Mouse (Mus musculus) erythroid progenitor cell, adult 5-6 weeks (primary cell): Measurements from ENCODE around the gene Edem2. TPM values are rescaled to one million over a fixed set of nuclear protein-coding genes. Genes with fewer than 3 reads are reported as not detected.

Source experiments
- total RNA-seq, 2 experiments: library from RNA; stranded (forward) in 1 of 2; stranded (reverse) in 1 of 2; fragments of 150-400 nt in 1 of 2; fragments of 186-747, 209-891 nt in 1 of 2; gene quantifications; 2 replicates each; pipeline versions ENCODE4 v1.2.3 to v1.2.4; 2015 to 2017; ENCODE audit warnings: low replicate concordance in 2 of 2

Gene Edem2
- total RNA-seq, 2 experiments from 2014 or later = 6.7 to 11.3 TPM

Other genes starting within 250 kb of the Edem2 start
- gene Acss2, start 211.5 kb downstream of the Edem2 start, total RNA-seq (2015; ENCODE audit: low replicate concordance) = 3.2 and 6.3 TPM in 2 replicates
- gene Acss2, start 211.5 kb downstream of the Edem2 start, total RNA-seq (2017; ENCODE audit: low replicate concordance) = 7.7 and 9.2 TPM in 2 replicates
- gene Ggt7, start 211.2 kb downstream of the Edem2 start, total RNA-seq (2015; ENCODE audit: low replicate concordance) = not detected in 2 replicates
- not detected in 2 replicates for gene Ggt7, start 211.2 kb downstream of the Edem2 start, total RNA-seq (2017; ENCODE audit: low replicate concordance)
- gene Gss, start 136.7 kb downstream of the Edem2 start, total RNA-seq (2015; ENCODE audit: low replicate concordance) = 2.9 and 7.1 TPM in 2 replicates
- gene Gss, start 136.7 kb downstream of the Edem2 start, total RNA-seq (2017; ENCODE audit: low replicate concordance) = 5.6 and 9.6 TPM in 2 replicates
- not detected in 2 replicates for gene Myh7b, start 118.3 kb downstream of the Edem2 start, total RNA-seq (2015; ENCODE audit: low replicate concordance)
- not detected in 2 replicates for gene Myh7b, start 118.3 kb downstream of the Edem2 start, total RNA-seq (2017; ENCODE audit: low replicate concordance)
- 35.6 and 35.7 TPM in 2 replicates for gene Trpc4ap, start 37.1 kb downstream of the Edem2 start, total RNA-seq (2015; ENCODE audit: low replicate concordance)
- gene Trpc4ap, start 37.1 kb downstream of the Edem2 start, total RNA-seq (2017; ENCODE audit: low replicate concordance) = 19.7 and 49.9 TPM in 2 replicates
- not detected in 2 replicates for gene Gm17581, start 6.4 kb upstream of the Edem2 start, total RNA-seq (2015; ENCODE audit: low replicate concordance)
- not detected in 2 replicates for gene Gm17581, start 6.4 kb upstream of the Edem2 start, total RNA-seq (2017; ENCODE audit: low replicate concordance)
- gene Procr, start 21.6 kb upstream of the Edem2 start, total RNA-seq (2015; ENCODE audit: low replicate concordance) = not detected in 2 replicates
- not detected in 2 replicates for gene Procr, start 21.6 kb upstream of the Edem2 start, total RNA-seq (2017; ENCODE audit: low replicate concordance)
- gene Mmp24, start 45.9 kb upstream of the Edem2 start, total RNA-seq (2015; ENCODE audit: low replicate concordance) = not detected in 2 replicates
- gene Mmp24, start 45.9 kb upstream of the Edem2 start, total RNA-seq (2017; ENCODE audit: low replicate concordance) = not detected in 2 replicates
- gene BC029722, start 90.0 kb upstream of the Edem2 start, total RNA-seq (2015; ENCODE audit: low replicate concordance) = not detected in 2 replicates
- gene BC029722, start 90.0 kb upstream of the Edem2 start, total RNA-seq (2017; ENCODE audit: low replicate concordance) = 0.77 and 1.6 TPM in 2 replicates
- 68.1 and 91.0 TPM in 2 replicates for gene Eif6, start 97.5 kb upstream of the Edem2 start, total RNA-seq (2015; ENCODE audit: low replicate concordance)
- 11.6 and 28.1 TPM in 2 replicates for gene Eif6, start 97.5 kb upstream of the Edem2 start, total RNA-seq (2017; ENCODE audit: low replicate concordance)
- not detected in 2 replicates for gene Fam83c, start 105.4 kb upstream of the Edem2 start, total RNA-seq (2015; ENCODE audit: low replicate concordance)
- not detected in 2 replicates for gene Fam83c, start 105.4 kb upstream of the Edem2 start, total RNA-seq (2017; ENCODE audit: low replicate concordance)
- gene Uqcc1, start 200.8 kb upstream of the Edem2 start, total RNA-seq (2015; ENCODE audit: low replicate concordance) = 1.7 and 7.6 TPM in 2 replicates
- gene Uqcc1, start 200.8 kb upstream of the Edem2 start, total RNA-seq (2017; ENCODE audit: low replicate concordance) = 2.3 and 2.6 TPM in 2 replicates
- gene Gm15557, start 211.3 kb upstream of the Edem2 start, total RNA-seq (2015; ENCODE audit: low replicate concordance) = not detected in 2 replicates
- gene Gm15557, start 211.3 kb upstream of the Edem2 start, total RNA-seq (2017; ENCODE audit: low replicate concordance) = not detected in 2 replicates
- not detected in 2 replicates for gene Gdf5, start 215.9 kb upstream of the Edem2 start, total RNA-seq (2015; ENCODE audit: low replicate concordance)
- gene Gdf5, start 215.9 kb upstream of the Edem2 start, total RNA-seq (2017; ENCODE audit: low replicate concordance) = not detected in 2 replicates
- gene Cep250, start 227.0 kb upstream of the Edem2 start, total RNA-seq (2015; ENCODE audit: low replicate concordance) = 4.2 and 32.4 TPM in 2 replicates
- gene Cep250, start 227.0 kb upstream of the Edem2 start, total RNA-seq (2017; ENCODE audit: low replicate concordance) = 18.5 and 19.2 TPM in 2 replicates